Comparison of ENCODE assay signal across 13 mouse cellular contexts in the genomic region with DNA sequence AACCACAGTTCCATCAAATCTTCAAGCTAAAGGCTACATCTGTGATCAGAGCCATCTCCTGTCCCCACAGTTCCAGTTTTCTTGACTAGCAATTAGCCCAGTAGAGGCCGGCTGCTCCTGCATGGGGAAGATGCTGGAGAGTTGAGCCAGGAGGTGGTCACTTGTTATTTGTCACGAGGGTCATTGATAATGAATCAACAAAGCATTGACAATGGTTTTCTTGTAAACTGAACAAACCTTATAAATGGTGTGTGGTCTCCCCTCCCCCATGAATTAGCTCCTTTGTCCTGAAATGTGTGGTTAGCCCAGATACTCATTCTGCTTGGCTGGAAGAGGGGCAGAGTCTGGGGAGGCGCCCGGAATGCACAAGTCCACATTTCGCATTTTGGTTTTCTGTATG.
DNase-seq lines count a peak whose midpoint lies in the region; ATAC-seq lines count a peak whose summit lies in the region.
"Had no signal": no experiment of that assay in that cellular context is flagged by ENCODE, and none has a peak within 500 bp of the region (broad histone marks: within the 10 kb centered on the region; RNA-seq: fewer than 3 reads in every experiment).

No protein-coding gene starts in this region.

- intact Hi-C loops in left cerebral cortex, postnatal 10 days (cut with DNase I) = loop anchor here (5.0 kb wide), 1 partner anchor 121 kb away; no protein-coding TSS in a partner anchor

- no peak overlapping the region for H3K9ac ChIP-seq in forebrain, embryonic 14.5 days (ENCODE audit: low read length)
- no peak overlapping the region for H3K9ac ChIP-seq in neural tube, embryonic 15.5 days (replicated peaks)
- H3K9ac ChIP-seq in kidney, embryonic 16.5 days (replicated peaks; ENCODE audit: low read length) = no peak overlapping the region
- H3K9ac ChIP-seq in heart, embryonic 12.5 days = no peak overlapping the region
- H3K9ac ChIP-seq in intestine, embryonic 16.5 days (ENCODE audit: low read depth, low read length) = no peak overlapping the region

- no peaks in the 10 kb centered on the region for H3K36me3 ChIP-seq in forebrain, embryonic 14.5 days (ENCODE audit: control insufficient read depth, insufficient read depth, low read length)
- H3K36me3 ChIP-seq in neural tube, embryonic 15.5 days = no peaks in the 10 kb centered on the region
- no peaks in the 10 kb centered on the region for H3K36me3 ChIP-seq in kidney, embryonic 16.5 days (ENCODE audit: insufficient read depth, low read length)
- no peaks in the 10 kb centered on the region for H3K36me3 ChIP-seq in heart, embryonic 12.5 days
- H3K36me3 ChIP-seq in intestine, embryonic 16.5 days (ENCODE audit: control insufficient read depth, insufficient read depth, low read length) = no peaks in the 10 kb centered on the region
- H3K36me3 ChIP-seq: heart, embryonic 10.5 days had no signal

- H3K27ac ChIP-seq in forebrain, embryonic 14.5 days (ENCODE audit: low read depth, low read length) = peak overlapping the region; percentile 10; the same call in 1 of the 2 replicates
- H3K27ac ChIP-seq in neural tube, embryonic 15.5 days (replicated peaks) = peak overlapping the region; percentile 67
- no peak overlapping the region for H3K27ac ChIP-seq in kidney, embryonic 16.5 days (ENCODE audit: low read length)
- H3K27ac ChIP-seq in heart, embryonic 12.5 days (ENCODE audit: poor library complexity, severe bottlenecking) = no peak overlapping the region
- H3K27ac ChIP-seq in intestine, embryonic 16.5 days (ENCODE audit: low read length) = no peak overlapping the region
- H3K27ac ChIP-seq: heart, embryonic 10.5 days; stomach, postnatal 0 days had no signal

- H3K4me3 ChIP-seq in forebrain, embryonic 14.5 days (ENCODE audit: low read depth, low read length) = no peak overlapping the region
- no peak overlapping the region for H3K4me3 ChIP-seq in neural tube, embryonic 15.5 days (replicated peaks)
- no peak overlapping the region for H3K4me3 ChIP-seq in kidney, embryonic 16.5 days (ENCODE audit: low read length)
- no peak overlapping the region for H3K4me3 ChIP-seq in heart, embryonic 12.5 days
- no peak overlapping the region for H3K4me3 ChIP-seq in intestine, embryonic 16.5 days (ENCODE audit: low read length)
- H3K4me3 ChIP-seq: heart, embryonic 10.5 days had no signal

- ATAC-seq in forebrain, embryonic 14.5 days = 0 out of 2 replicates have a peak, but pooled peaks have one; percentile 19
- peak; percentile 50 for ATAC-seq in neural tube, embryonic 15.5 days (ENCODE audit: low FRiP score)
- no peak for ATAC-seq in kidney, embryonic 16.5 days (ENCODE audit: low FRiP score, low TSS enrichment)
- ATAC-seq in heart, embryonic 12.5 days (ENCODE audit: insufficient number of reproducible peaks, low FRiP score) = no peak
- ATAC-seq in intestine, embryonic 16.5 days = no peak
- ATAC-seq: activated CD4-positive, CD25-positive, alpha-beta regulatory T cell, adult 4 months had no signal

- no peak overlapping the region for H3K4me2 ChIP-seq in forebrain, embryonic 14.5 days (ENCODE audit: low read length)
- no peak overlapping the region for H3K4me2 ChIP-seq in neural tube, embryonic 15.5 days
- H3K4me2 ChIP-seq in kidney, embryonic 16.5 days (replicated peaks; ENCODE audit: low read depth, low read length) = no peak overlapping the region
- no peak overlapping the region for H3K4me2 ChIP-seq in heart, embryonic 12.5 days
- no peak overlapping the region for H3K4me2 ChIP-seq in intestine, embryonic 16.5 days (ENCODE audit: low read depth, low read length)

- H3K9me3 ChIP-seq in forebrain, embryonic 14.5 days (replicated peaks; ENCODE audit: control insufficient read depth, low read length) = no peaks in the 10 kb centered on the region
- H3K9me3 ChIP-seq in neural tube, embryonic 15.5 days (replicated peaks) = no peaks in the 10 kb centered on the region
- no peaks in the 10 kb centered on the region for H3K9me3 ChIP-seq in kidney, embryonic 16.5 days (ENCODE audit: low read length)
- H3K9me3 ChIP-seq in heart, embryonic 12.5 days (replicated peaks) = no peaks in the 10 kb centered on the region
- no peaks in the 10 kb centered on the region for H3K9me3 ChIP-seq in intestine, embryonic 16.5 days (ENCODE audit: control insufficient read depth, low read length)
- H3K9me3 ChIP-seq: heart, embryonic 10.5 days had no signal

- H3K27me3 ChIP-seq in forebrain, embryonic 14.5 days (replicated peaks; ENCODE audit: control insufficient read depth, insufficient read depth, low read length) = no peaks in the 10 kb centered on the region; the same call in 1 of the 2 replicates
- 0 out of 2 replicates have a peak, but pooled peaks cover 2% of the 10 kb centered on the region for H3K27me3 ChIP-seq in neural tube, embryonic 15.5 days (replicated peaks)
- H3K27me3 ChIP-seq in kidney, embryonic 16.5 days (ENCODE audit: insufficient read depth, low read length) = peaks cover 5% of the 10 kb centered on the region; the same call in 1 of the 2 replicates
- H3K27me3 ChIP-seq in heart, embryonic 12.5 days (replicated peaks) = no peaks in the 10 kb centered on the region
- H3K27me3 ChIP-seq in intestine, embryonic 16.5 days (replicated peaks; ENCODE audit: control insufficient read depth, insufficient read depth, low read length) = no peaks in the 10 kb centered on the region
- H3K27me3 ChIP-seq: CH12.LX had no signal

- DNase-seq in left cerebral cortex, adult 11 months (ENCODE audit: low spot score) = peak; percentile 76
- no peak for DNase-seq in left cerebral cortex, postnatal 10 days (ENCODE audit: extremely low spot score in 1 of 2, low spot score in 2 of 2)
- DNase-seq in forebrain, embryonic 14.5 days (ENCODE audit: low spot score) = peak; percentile 73
- peak; percentile 28 to 37 for DNase-seq in layer of hippocampus, postnatal 36 days
- DNase-seq: lung, adult 18-20 months had no signal

- WGBS in forebrain, embryonic 14.5 days = 10% methylated on average over 5 of the region's 5 CpGs
- 22% methylated on average over 5 of the region's 5 CpGs for WGBS in neural tube, embryonic 15.5 days
- WGBS in kidney, embryonic 16.5 days = 67% methylated on average over 5 of the region's 5 CpGs
- 53% methylated on average over 5 of the region's 5 CpGs for WGBS in heart, embryonic 12.5 days
- 55% methylated on average over 5 of the region's 5 CpGs for WGBS in intestine, embryonic 16.5 days

- peaks cover 43% of the 10 kb centered on the region for H3K4me1 ChIP-seq in forebrain, embryonic 14.5 days (ENCODE audit: control insufficient read depth, insufficient read depth, low read length)
- peaks cover 19% of the 10 kb centered on the region for H3K4me1 ChIP-seq in neural tube, embryonic 15.5 days
- peaks cover 11% of the 10 kb centered on the region; the same call in 1 of the 2 replicates for H3K4me1 ChIP-seq in kidney, embryonic 16.5 days (ENCODE audit: insufficient read depth, low read length)
- no peaks in the 10 kb centered on the region for H3K4me1 ChIP-seq in heart, embryonic 12.5 days (replicated peaks)
- no peaks in the 10 kb centered on the region for H3K4me1 ChIP-seq in intestine, embryonic 16.5 days (ENCODE audit: control insufficient read depth, insufficient read depth, low read length)
- H3K4me1 ChIP-seq: heart, embryonic 10.5 days had no signal

Comparison
In these comparisons a context has a peak if more than half of its experiments do, and no peak if none do; other contexts are left out.
1. DNase-seq: peak in left cerebral cortex, adult 11 months (single experiment), forebrain, embryonic 14.5 days (single experiment) and layer of hippocampus, postnatal 36 days (2 of 2); none in left cerebral cortex, postnatal 10 days (0 of 2).
2. ATAC-seq: peak in forebrain, embryonic 14.5 days (single experiment) and neural tube, embryonic 15.5 days (single experiment); none in kidney, embryonic 16.5 days (single experiment), heart, embryonic 12.5 days (single experiment) and intestine, embryonic 16.5 days (single experiment).
3. H3K27ac ChIP-seq: peak in forebrain, embryonic 14.5 days (single experiment) and neural tube, embryonic 15.5 days (single experiment); none in kidney, embryonic 16.5 days (single experiment), heart, embryonic 12.5 days (single experiment) and intestine, embryonic 16.5 days (single experiment).